Mouse (Mus musculus) olfactory bulb, adult 2 months (tissue): ENCODE data around the gene Il18r1.

Source experiments
- CTCF ChIP-seq: fragments of 200-500 bp; IDR thresholded peaks from 2 replicates; pipeline ENCODE4 v1.5.1; 2012; ENCODE audit warnings: low read depth, mild to moderate bottlenecking, low read length, moderate library complexity; ENCODE audit not compliant: insufficient read depth
- POLR2A ChIP-seq: fragments of 200-500 bp; IDR thresholded peaks from 2 replicates; pipeline ENCODE4 v1.6.1; 2012; ENCODE audit warnings: mild to moderate bottlenecking, low read depth, low read length, moderate library complexity; ENCODE audit not compliant: insufficient read depth

- TF ChIP-seq POLR2A (no peak), CTCF (no peak)
Measured at GRCm38 (mm10) chr1:40417034-40417433, 48.3 kb upstream of the Il18r1 start.
